Mouse (Mus musculus) spleen, postnatal 0 days (tissue): ENCODE results near the gene Fbxo24. TPM values are rescaled to one million over a fixed set of nuclear protein-coding genes. Genes with fewer than 3 reads are reported as not detected.

Experiments used
- polyA plus RNA-seq: library from polyadenylated mRNA; unstranded; fragments of >200 nt; fragmentation: Nextera tagmentation; extraction: Ambion mirVana; gene quantifications from 2 replicates; pipeline ENCODE4 v1.2.1, GENCODE M21; 2015

Fbxo24 gene
- polyA plus RNA-seq, result 0.10 TPM in 1 of 2 replicates, not detected in the other

DNA sequence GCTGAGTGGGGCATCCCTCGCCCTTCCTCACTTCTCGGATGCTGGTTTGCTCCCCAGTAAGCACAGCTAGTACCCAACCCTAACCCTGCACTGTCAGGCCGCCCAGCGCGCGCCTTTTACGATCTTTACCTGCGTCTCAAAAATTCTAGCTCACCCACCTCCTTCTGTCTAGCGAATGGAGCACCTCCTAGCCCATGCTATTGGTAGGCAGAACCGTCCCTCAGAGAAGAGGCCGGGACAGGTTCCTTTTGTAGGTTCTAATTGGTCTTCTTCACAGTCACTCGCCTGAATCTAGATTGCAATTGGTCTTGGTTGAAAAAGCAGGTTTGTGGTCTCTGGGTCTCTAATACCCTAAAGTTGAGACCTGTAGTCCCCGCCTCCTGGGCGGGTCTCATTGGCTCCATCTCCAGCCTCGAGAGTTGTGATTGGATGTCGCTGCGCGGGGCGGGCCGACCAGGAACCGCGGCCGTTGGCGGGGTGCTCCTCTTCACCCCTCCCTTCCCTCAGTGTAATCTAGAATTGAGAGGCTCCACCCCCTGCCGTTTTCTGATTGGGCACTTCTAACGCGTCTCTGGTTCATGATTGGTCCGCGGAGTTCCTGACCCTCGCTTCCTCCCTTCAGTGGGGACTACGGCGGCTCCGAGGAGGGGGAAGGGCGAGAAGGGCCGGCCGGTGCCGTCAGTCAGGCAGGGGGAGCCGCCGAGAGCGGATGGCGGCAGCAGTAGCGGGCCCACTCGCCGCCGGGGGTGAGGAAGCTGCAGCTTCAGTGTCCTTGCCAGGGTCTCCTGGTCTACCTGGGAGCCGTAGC lies at the start of gene Fbxo24, which contains the start of the genes Lrch4 and Gm20605:
Fbxo24 (minus strand) TSS at position 505 of the 808 bp plus-strand sequence.
Lrch4 (plus strand) TSS at position 624 of the 808 bp plus-strand sequence.
Gm20605 (plus strand) TSS at position 678 of the 808 bp plus-strand sequence.

DNA sequence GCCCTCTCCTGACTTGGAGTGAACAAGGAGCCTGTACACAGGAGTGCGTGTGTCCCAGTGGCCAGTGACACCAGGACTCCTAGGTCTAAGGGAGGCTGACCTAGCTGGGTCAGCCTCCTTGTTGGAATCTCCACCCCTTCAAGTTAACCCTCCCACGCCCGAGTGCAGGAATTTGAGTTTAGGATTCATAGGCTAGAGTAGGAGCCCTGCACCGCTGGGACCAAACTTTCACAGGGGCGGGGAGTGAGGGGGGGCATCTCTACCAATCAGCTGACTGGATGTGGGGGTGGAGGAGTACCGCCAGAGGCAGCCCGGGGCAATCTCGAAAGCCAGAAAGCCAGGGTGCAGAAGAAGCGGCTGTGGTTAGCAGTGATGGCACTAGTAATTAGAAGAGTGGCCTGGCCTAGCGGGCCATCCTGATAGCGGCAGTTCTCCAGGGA lies 16.9 kb upstream of the Fbxo24 start, which contains the start of gene Irs3:
Irs3 (minus strand) TSS at position 63 of the 440 bp plus-strand sequence.

DNA sequence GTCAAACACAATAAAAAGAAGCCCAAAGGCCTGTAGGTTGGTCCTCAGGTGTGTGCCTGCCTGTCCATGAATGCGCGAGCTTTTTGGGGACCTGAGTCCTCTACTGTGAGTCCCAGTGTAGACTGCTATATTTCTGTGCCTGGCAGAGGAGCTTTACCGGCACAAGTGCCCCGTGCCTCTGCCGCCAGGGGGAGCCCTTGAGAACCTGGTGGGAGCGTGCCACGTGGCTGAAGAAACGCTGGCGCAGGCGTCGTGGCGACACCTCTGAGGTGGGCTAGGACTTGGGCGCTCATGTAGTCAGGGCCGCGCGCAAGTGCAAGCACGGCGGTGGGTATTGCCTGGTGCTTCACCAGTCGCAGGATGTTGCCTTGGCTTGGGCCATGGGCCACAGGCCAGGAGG lies 12.3 kb upstream of the Fbxo24 start, which contains the start of gene Sap25:
Sap25 (plus strand) TSS at position 281 of the 400 bp plus-strand sequence.

DNA sequence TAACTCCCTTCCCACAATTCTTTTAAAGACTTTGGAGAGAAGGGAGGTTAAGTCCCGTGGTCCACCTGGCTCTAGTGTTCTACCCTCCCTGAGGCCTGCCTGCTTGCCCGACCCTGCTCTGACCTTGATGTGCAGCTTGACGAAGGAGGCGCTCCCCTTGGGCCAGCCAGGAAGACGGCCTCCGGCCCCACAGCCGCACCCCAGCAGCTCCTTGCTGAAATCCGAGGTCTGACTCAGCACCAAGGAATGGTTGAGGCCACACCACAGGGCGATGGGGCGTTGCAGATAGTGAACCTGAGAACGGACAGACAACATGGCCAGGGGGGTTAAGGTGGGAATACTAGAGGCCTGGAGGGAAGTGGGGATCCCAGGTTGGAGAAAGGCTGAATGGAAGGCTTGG lies 15.3 kb downstream of the Fbxo24 start, which contains the start of gene Pcolce:
Pcolce (minus strand) TSS at position 235 of the 400 bp plus-strand sequence.

DNA sequence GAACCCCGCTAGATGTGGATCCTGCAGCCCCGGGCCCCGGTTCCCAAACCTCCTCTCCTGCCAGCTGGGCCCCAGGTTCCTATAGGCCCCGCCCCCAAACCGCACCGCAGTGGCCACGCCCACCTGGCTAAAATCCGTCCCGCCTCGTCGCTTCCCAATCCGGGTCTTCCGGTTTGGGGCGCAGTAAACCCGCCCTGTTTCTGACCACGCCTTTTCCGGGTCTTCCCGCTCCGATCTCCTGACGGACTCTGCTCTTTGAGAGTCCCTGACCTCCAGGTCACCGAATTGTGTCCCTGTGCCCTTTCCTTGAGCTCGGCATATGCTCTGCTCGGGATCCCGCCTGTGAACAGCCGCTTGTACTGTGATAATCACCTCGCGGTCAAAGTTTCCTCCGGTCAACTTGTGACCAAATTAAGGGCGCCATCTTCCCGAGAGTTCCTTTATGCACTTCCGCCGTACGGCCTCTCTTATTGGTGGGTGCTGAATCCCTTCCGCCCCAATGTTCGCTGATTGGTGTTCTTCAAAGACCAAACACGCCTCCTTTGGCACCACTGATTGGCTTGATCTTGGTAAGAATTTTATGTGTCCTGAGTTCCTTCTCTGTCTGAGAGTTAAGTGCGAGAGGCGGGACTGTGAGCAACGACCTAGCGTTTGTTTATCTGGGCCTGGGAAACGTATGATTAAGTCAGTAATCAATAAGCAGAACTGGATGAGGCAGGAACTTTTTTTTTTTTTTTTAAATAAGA lies 28.0 kb downstream of the Fbxo24 start, which contains the start of gene Mospd3:
Mospd3 (minus strand) TSS at position 440 of the 746 bp plus-strand sequence.

DNA sequence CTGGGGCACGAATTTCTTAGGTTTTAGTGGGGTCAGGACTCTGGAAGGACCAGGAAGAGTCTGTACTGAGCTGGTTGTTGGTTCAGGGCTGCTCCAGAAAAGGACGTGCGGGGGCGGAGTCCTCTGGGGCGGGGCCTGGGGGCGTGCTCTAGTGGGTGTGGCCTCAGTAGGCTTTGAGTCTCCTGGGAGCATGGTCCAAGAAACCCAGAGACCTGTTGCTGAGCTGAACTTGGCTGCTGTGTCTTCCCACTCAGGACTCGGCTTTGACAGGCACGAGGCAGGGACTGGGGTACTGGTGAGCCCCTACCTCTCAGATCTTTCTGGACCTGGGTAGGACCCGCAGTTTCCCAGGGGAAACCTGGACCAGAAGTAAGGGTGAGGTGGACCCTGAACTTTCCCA lies 59.1 kb downstream of the Fbxo24 start, which contains the start of gene Tfr2:
Tfr2 (plus strand) TSS at position 176 of the 400 bp plus-strand sequence.

Other genes with a start within 250 kb of the Fbxo24 start
- gene Zan, start 151.9 kb downstream of the Fbxo24 start, polyA plus RNA-seq, result 0.06 and 0.15 TPM in 2 replicates
- gene Pop7, start 126.5 kb downstream of the Fbxo24 start, polyA plus RNA-seq, result 44.1 and 45.5 TPM in 2 replicates
- gene Gigyf1, start 110.5 kb downstream of the Fbxo24 start, polyA plus RNA-seq, result 9.3 and 10.5 TPM in 2 replicates
- gene Epo, start 95.8 kb downstream of the Fbxo24 start, polyA plus RNA-seq, result not detected in 2 replicates
- gene Gnb2, start 95.5 kb downstream of the Fbxo24 start, polyA plus RNA-seq, result 296 and 329 TPM in 2 replicates
- gene Actl6b, start 75.5 kb downstream of the Fbxo24 start, polyA plus RNA-seq, result not detected in 2 replicates
- gene Tfr2, start 59.2 kb downstream of the Fbxo24 start, polyA plus RNA-seq, result 43.2 and 45.5 TPM in 2 replicates
- 55.8 TPM in 2 replicates for gene Mospd3, start 27.9 kb downstream of the Fbxo24 start, polyA plus RNA-seq
- gene Pcolce, start 15.2 kb downstream of the Fbxo24 start, polyA plus RNA-seq, result 61.6 and 75.4 TPM in 2 replicates
- 41.9 and 54.3 TPM in 2 replicates for gene Lrch4, start 119 bp upstream of the Fbxo24 start, polyA plus RNA-seq
- 9.0 and 10.1 TPM in 2 replicates for gene Gm20605, start 173 bp upstream of the Fbxo24 start, polyA plus RNA-seq
- gene Sap25, start 12.3 kb upstream of the Fbxo24 start, polyA plus RNA-seq, result 16.9 and 18.4 TPM in 2 replicates
- gene Irs3, start 16.7 kb upstream of the Fbxo24 start, polyA plus RNA-seq, result 0.05 and 0.12 TPM in 2 replicates
- 36.8 and 43.3 TPM in 2 replicates for gene Agfg2, start 55.7 kb upstream of the Fbxo24 start, polyA plus RNA-seq
- 0.24 and 0.30 TPM in 2 replicates for gene Nyap1, start 112.6 kb upstream of the Fbxo24 start, polyA plus RNA-seq
- gene Tsc22d4, start 116.7 kb upstream of the Fbxo24 start, polyA plus RNA-seq, result 114 and 132 TPM in 2 replicates
- 28.5 and 28.7 TPM in 2 replicates for gene Ppp1r35, start 149.8 kb upstream of the Fbxo24 start, polyA plus RNA-seq
- 8.4 and 9.4 TPM in 2 replicates for gene Mepce, start 158.7 kb upstream of the Fbxo24 start, polyA plus RNA-seq
- 5.6 and 7.4 TPM in 2 replicates for gene Zcwpw1, start 158.8 kb upstream of the Fbxo24 start, polyA plus RNA-seq
- 16.8 and 27.1 TPM in 2 replicates for gene Pilra, start 207.3 kb upstream of the Fbxo24 start, polyA plus RNA-seq
- gene Pilrb1, start 229.1 kb upstream of the Fbxo24 start, polyA plus RNA-seq, result 17.8 and 27.4 TPM in 2 replicates
- 25.5 and 39.0 TPM in 2 replicates for gene Pilrb2, start 242.8 kb upstream of the Fbxo24 start, polyA plus RNA-seq